Mouse (Mus musculus) forebrain, embryonic 10.5 days (tissue): ENCODE measurements around the gene Tmem150c. TPM values are rescaled to one million over a fixed set of nuclear protein-coding genes. Genes with fewer than 3 reads are reported as not detected.

Source experiments
- DNase-seq: peaks from one replicate; pipeline ENCODE4 v3.0.0-alpha.2; 2017; ENCODE audit warnings: low spot score; ENCODE audit errors: extremely low spot score
- H3K27ac ChIP-seq: fragments of 300-500 bp; sonication (generic); 2 replicates; pipeline ENCODE4 v1.5.1; 2016; ENCODE audit warnings: mild to moderate bottlenecking
- H3K27me3 ChIP-seq: fragments of 300-500 bp; sonication (generic); 2 replicates; pipeline ENCODE4 v1.6.1; 2016; ENCODE audit warnings: mild to moderate bottlenecking; ENCODE audit not compliant: poor library complexity, severe bottlenecking
- H3K36me3 ChIP-seq: fragments of 300-500 bp; sonication (generic); replicated peaks from 2 replicates; pipeline ENCODE4 v1.6.1; 2016; ENCODE audit warnings: mild to moderate bottlenecking, moderate library complexity
- H3K4me1 ChIP-seq: fragments of 300-500 bp; sonication (generic); 2 replicates; pipeline ENCODE4 v1.6.1; 2016
- H3K4me3 ChIP-seq: fragments of 300-500 bp; sonication (generic); 2 replicates; pipeline ENCODE4 v1.5.1; 2016; ENCODE audit warnings: mild to moderate bottlenecking, moderate library complexity
- H3K9me3 ChIP-seq: fragments of 300-500 bp; sonication (generic); 2 replicates; pipeline ENCODE4 v1.6.1; 2016; ENCODE audit warnings: mild to moderate bottlenecking, moderate library complexity
- WGBS: fragments of 180-500 bp; shearing (Covaris S2); methylation state at CpG from one replicate; pipeline ENCODE4 v1.1.7; 2016; 5-methylcytosine and 5-hydroxymethylcytosine counted together
- polyA plus RNA-seq: library from polyadenylated mRNA; unstranded; fragments of >200 nt; fragmentation: Nextera tagmentation; extraction: Ambion mirVana; gene quantifications from 2 replicates; pipeline ENCODE4 v1.2.1, GENCODE M21; 2016

The Tmem150c gene
- polyA plus RNA-seq, 1 experiment from 2014 or later, result 2.2 TPM

- Histone ChIP-seq H3K27ac (no peak overlapping the region), H3K9me3 (0 out of 2 replicates have a peak, but pooled peaks cover 4% of the 10 kb centered on the region), H3K36me3 (no peaks in the 10 kb centered on the region), H3K4me3 (no peak overlapping the region), H3K4me1 (peaks cover 33% of the 10 kb centered on the region), H3K27me3 (peaks cover 30% of the 10 kb centered on the region)
- no peak for DNase-seq
- WGBS, result 52% methylated on average over 8 of the region's 8 CpGs
These were observed 40.3 kb downstream of the Tmem150c start for GRCm38 (mm10) chr5:100119331-100119730.

- no peak overlapping the region for H3K27ac ChIP-seq
- 80% methylated on average over 5 of the region's 5 CpGs for WGBS
- H3K27me3 ChIP-seq, result no peaks in the 10 kb centered on the region; the same call in 1 of the 2 replicates
- H3K4me3 ChIP-seq, result no peak overlapping the region
- no peak for DNase-seq
- 0 out of 2 replicates have a peak, but pooled peaks cover 4% of the 10 kb centered on the region for H3K9me3 ChIP-seq
- peaks cover 8% of the 10 kb centered on the region for H3K4me1 ChIP-seq
- H3K36me3 ChIP-seq, result no peaks in the 10 kb centered on the region
These were observed 46.2 kb downstream of the Tmem150c start for GRCm38 (mm10) chr5:100113403-100113802.

- Histone ChIP-seq H3K27me3 (no peaks in the 10 kb centered on the region), H3K4me1 (no peaks in the 10 kb centered on the region; the same call in 1 of the 2 replicates), H3K9me3 (no peaks in the 10 kb centered on the region), H3K27ac (no peak overlapping the region), H3K36me3 (no peaks in the 10 kb centered on the region), H3K4me3 (no peak overlapping the region)
- DNase-seq, result no peak
- 88% methylated on average over 3 of the region's 3 CpGs for WGBS
These were observed 49.0 kb downstream of the Tmem150c start for GRCm38 (mm10) chr5:100110581-100110980.

- H3K36me3 ChIP-seq, result no peaks in the 10 kb centered on the region
- H3K4me1 ChIP-seq, result no peaks in the 10 kb centered on the region; the same call in 1 of the 2 replicates
- no peaks in the 10 kb centered on the region for H3K27me3 ChIP-seq
- H3K27ac ChIP-seq, result no peak overlapping the region
- H3K9me3 ChIP-seq, result no peaks in the 10 kb centered on the region
- no peak overlapping the region for H3K4me3 ChIP-seq
- WGBS, result 71% methylated on average over 7 of the region's 7 CpGs
- DNase-seq, result no peak
These were observed 49.9 kb downstream of the Tmem150c start for GRCm38 (mm10) chr5:100109543-100110282.

GRCm38 (mm10) chr5:100108866-100109265 lies 50.7 kb downstream of the Tmem150c start:
- 87% methylated on average over 9 of the region's 9 CpGs for WGBS

GRCm38 (mm10) chr5:100102395-100102794 lies 57.2 kb downstream of the Tmem150c start:
- H3K4me3 ChIP-seq, result no peak overlapping the region
- 97% methylated on average over 1 of the region's 1 CpGs for WGBS
- H3K36me3 ChIP-seq, result no peaks in the 10 kb centered on the region

More at GRCm38 (mm10) chr5:100108866-100109265, 50.7 kb downstream of the Tmem150c start:
- no peak for DNase-seq
- Histone ChIP-seq H3K36me3 (no peaks in the 10 kb centered on the region), H3K9me3 (no peaks in the 10 kb centered on the region), H3K4me3 (no peak overlapping the region), H3K27me3 (no peaks in the 10 kb centered on the region), H3K4me1 (no peaks in the 10 kb centered on the region), H3K27ac (no peak overlapping the region)

GRCm38 (mm10) chr5:100097967-100098366 lies 61.6 kb downstream of the Tmem150c start:
- Histone ChIP-seq H3K27ac (no peak overlapping the region), H3K4me1 (no peaks in the 10 kb centered on the region), H3K9me3 (no peaks in the 10 kb centered on the region)

More at GRCm38 (mm10) chr5:100102395-100102794, 57.2 kb downstream of the Tmem150c start:
- no peaks in the 10 kb centered on the region for H3K27me3 ChIP-seq
- H3K9me3 ChIP-seq, result no peaks in the 10 kb centered on the region
- no peak for DNase-seq
- H3K4me1 ChIP-seq, result no peaks in the 10 kb centered on the region
- no peak overlapping the region for H3K27ac ChIP-seq

GRCm38 (mm10) chr5:100096955-100097354 lies 62.7 kb downstream of the Tmem150c start:
- Histone ChIP-seq H3K9me3 (no peaks in the 10 kb centered on the region), H3K4me3 (no peak overlapping the region), H3K36me3 (no peaks in the 10 kb centered on the region), H3K27ac (no peak overlapping the region), H3K4me1 (peaks cover 1% of the 10 kb centered on the region), H3K27me3 (peaks cover 9% of the 10 kb centered on the region; the same call in 1 of the 2 replicates)
- WGBS, result 74% methylated on average over 5 of the region's 5 CpGs
- DNase-seq, result no peak

More at GRCm38 (mm10) chr5:100097967-100098366, 61.6 kb downstream of the Tmem150c start:
- no peak overlapping the region for H3K4me3 ChIP-seq
- no peak for DNase-seq
- no peaks in the 10 kb centered on the region for H3K36me3 ChIP-seq
- H3K27me3 ChIP-seq, result no peaks in the 10 kb centered on the region
- WGBS, result 94% methylated on average over 4 of the region's 4 CpGs

- Histone ChIP-seq H3K27ac (0 out of 2 replicates have a peak overlapping the region, but pooled peaks have one; percentile 8), H3K4me1 (peaks cover 17% of the 10 kb centered on the region), H3K9me3 (no peaks in the 10 kb centered on the region), H3K27me3 (peaks cover 14% of the 10 kb centered on the region; the same call in 1 of the 2 replicates), H3K4me3 (peak overlapping the region; percentile 19), H3K36me3 (no peaks in the 10 kb centered on the region)
- DNase-seq, result no peak
- WGBS, result 12% methylated on average over 17 of the region's 17 CpGs
These were observed 68.0 kb downstream of the Tmem150c start for GRCm38 (mm10) chr5:100091602-100092001.

- Histone ChIP-seq H3K36me3 (no peaks in the 10 kb centered on the region), H3K9me3 (no peaks in the 10 kb centered on the region), H3K27me3 (peaks cover 14% of the 10 kb centered on the region; the same call in 1 of the 2 replicates), H3K27ac (0 out of 2 replicates have a peak overlapping the region, but pooled peaks have one; percentile 8), H3K4me1 (peaks cover 17% of the 10 kb centered on the region), H3K4me3 (peak overlapping the region; percentile 19; the same call in 1 of the 2 replicates)
- DNase-seq, result no peak
- WGBS, result 56% methylated on average over 10 of the region's 10 CpGs
These were observed 68.4 kb downstream of the Tmem150c start for GRCm38 (mm10) chr5:100091263-100091594.

GRCm38 (mm10) chr5:100090515-100091262 lies 68.9 kb downstream of the Tmem150c start:
- H3K4me1 ChIP-seq, result peaks cover 17% of the 10 kb centered on the region
- H3K27me3 ChIP-seq, result peaks cover 14% of the 10 kb centered on the region; the same call in 1 of the 2 replicates
- WGBS, result 61% methylated on average over 12 of the region's 12 CpGs
- no peak overlapping the region for H3K4me3 ChIP-seq
- DNase-seq, result no peak
- H3K9me3 ChIP-seq, result no peaks in the 10 kb centered on the region
- H3K27ac ChIP-seq, result no peak overlapping the region
- H3K36me3 ChIP-seq, result no peaks in the 10 kb centered on the region

- no peak overlapping the region for H3K27ac ChIP-seq
- no peaks in the 10 kb centered on the region for H3K27me3 ChIP-seq
- H3K4me3 ChIP-seq, result no peak overlapping the region
- no peak for DNase-seq
- WGBS, result 91% methylated on average over 8 of the region's 8 CpGs
- H3K4me1 ChIP-seq, result no peaks in the 10 kb centered on the region
- H3K36me3 ChIP-seq, result no peaks in the 10 kb centered on the region
- no peaks in the 10 kb centered on the region for H3K9me3 ChIP-seq
These were observed 74.5 kb downstream of the Tmem150c start for GRCm38 (mm10) chr5:100085097-100085496.
